Mouse (Mus musculus) liver, embryonic 11.5 days (tissue): Measurements from ENCODE around the gene Fxyd3. TPM values are rescaled to one million over a fixed set of nuclear protein-coding genes. Genes with fewer than 3 reads are reported as not detected.

ENCODE experiments used
- ATAC-seq: fragments of 200-750 bp; cut with Nextera tagmentation; replicated peaks from 2 replicates; pipeline ENCODE4 v1.8.0; 2017; ENCODE audit warnings: moderate number of reproducible peaks, mild to moderate bottlenecking, moderate TSS enrichment, moderate library complexity; ENCODE audit not compliant: low FRiP score
- DNase-seq: peaks from one replicate; pipeline ENCODE4 v3.0.0-alpha.2; 2017; ENCODE audit warnings: low spot score
- H3K27ac ChIP-seq: fragments of 300-500 bp; sonication (generic); 2 replicates; pipeline ENCODE4 v1.5.1; 2014; ENCODE audit warnings: mild to moderate bottlenecking, low read depth, low read length, control low read depth
- H3K27me3 ChIP-seq: fragments of 300-500 bp; sonication (generic); replicated peaks from 2 replicates; pipeline ENCODE4 v1.6.1; 2014; ENCODE audit warnings: low read length, mixed read lengths; ENCODE audit not compliant: control insufficient read depth, insufficient read depth
- H3K36me3 ChIP-seq: fragments of 300-500 bp; sonication (generic); 2 replicates; pipeline ENCODE4 v1.6.1; 2014; ENCODE audit warnings: mild to moderate bottlenecking, low read length, moderate library complexity, mixed read lengths; ENCODE audit not compliant: control insufficient read depth, insufficient read depth
- H3K4me1 ChIP-seq: fragments of 300-500 bp; sonication (generic); replicated peaks from 2 replicates; pipeline ENCODE4 v1.6.1; 2014; ENCODE audit warnings: low read length, mixed read lengths; ENCODE audit not compliant: control insufficient read depth, insufficient read depth
- H3K4me2 ChIP-seq: fragments of 300-500 bp; sonication (generic); 2 replicates; pipeline ENCODE4 v1.6.1; 2014; ENCODE audit warnings: mild to moderate bottlenecking, control low read depth, moderate library complexity
- H3K4me3 ChIP-seq: fragments of 300-500 bp; sonication (generic); 2 replicates; pipeline ENCODE4 v1.5.1; 2014; ENCODE audit warnings: low read depth, low read length, control low read depth
- H3K9ac ChIP-seq: fragments of 300-500 bp; sonication (generic); 2 replicates; pipeline ENCODE4 v1.6.1; 2014; ENCODE audit warnings: low read depth, low read length, control low read depth
- H3K9me3 ChIP-seq: fragments of 300-500 bp; sonication (generic); 2 replicates; pipeline ENCODE4 v1.6.1; 2016; ENCODE audit warnings: low read length, inconsistent platforms, mixed read lengths; ENCODE audit not compliant: control insufficient read depth
- WGBS: fragments of 180-500 bp; shearing (Covaris S2); extraction: QIAGEN DNeasy Blood & Tissue Kit; methylation state at CpG from one replicate; pipeline ENCODE4 v1.1.7; 2014; 5-methylcytosine and 5-hydroxymethylcytosine counted together
- polyA plus RNA-seq: library from polyadenylated mRNA; unstranded; fragments of >200 nt; fragmentation: Nextera tagmentation; extraction: Ambion mirVana; gene quantifications from 2 replicates; pipeline ENCODE4 v1.2.1, GENCODE M21; 2014

The Fxyd3 gene
- polyA plus RNA-seq, 1 experiment from 2014 or later, result 1.2 TPM

GRCm38 (mm10) chr7:31082106-31082505 is 5.6 kb upstream of the Fxyd3 start:
- no peaks in the 10 kb centered on the region for H3K36me3 ChIP-seq
- peaks cover 4% of the 10 kb centered on the region; the same call in 1 of the 2 replicates for H3K4me1 ChIP-seq
- no peak overlapping the region for H3K9ac ChIP-seq
- H3K27me3 ChIP-seq, result no peaks in the 10 kb centered on the region
- ATAC-seq (no peak), DNase-seq (no peak)
- H3K9me3 ChIP-seq, result no peaks in the 10 kb centered on the region
- no peak overlapping the region for H3K4me2 ChIP-seq
- no peak overlapping the region for H3K4me3 ChIP-seq
- no peak overlapping the region for H3K27ac ChIP-seq

GRCm38 (mm10) chr7:31081106-31081505 is 4.6 kb upstream of the Fxyd3 start:
- DNase-seq, result no peak
- H3K9ac ChIP-seq, result no peak overlapping the region
- no peaks in the 10 kb centered on the region for H3K9me3 ChIP-seq
- no peak overlapping the region for H3K4me3 ChIP-seq
- peaks cover 4% of the 10 kb centered on the region; the same call in 1 of the 2 replicates for H3K4me1 ChIP-seq
- H3K27me3 ChIP-seq, result no peaks in the 10 kb centered on the region
- no peaks in the 10 kb centered on the region for H3K36me3 ChIP-seq
- no peak overlapping the region for H3K27ac ChIP-seq
- ATAC-seq, result no peak
- H3K4me2 ChIP-seq, result no peak overlapping the region
- WGBS, result 46% methylated on average over 1 of the region's 1 CpGs

- H3K9ac ChIP-seq, result no peak overlapping the region
- peaks cover 4% of the 10 kb centered on the region; the same call in 1 of the 2 replicates for H3K4me1 ChIP-seq
- no peaks in the 10 kb centered on the region for H3K9me3 ChIP-seq
- H3K36me3 ChIP-seq, result no peaks in the 10 kb centered on the region
- DNase-seq (no peak), ATAC-seq (no peak)
- no peak overlapping the region for H3K27ac ChIP-seq
- no peak overlapping the region for H3K4me3 ChIP-seq
- H3K27me3 ChIP-seq, result no peaks in the 10 kb centered on the region
- H3K4me2 ChIP-seq, result no peak overlapping the region
- WGBS, result 68% methylated on average over 3 of the region's 3 CpGs
Measured at GRCm38 (mm10) chr7:31080611-31081010, 4.1 kb upstream of the Fxyd3 start.

- DNase-seq, result no peak
- no peaks in the 10 kb centered on the region for H3K9me3 ChIP-seq
- no peak overlapping the region for H3K4me3 ChIP-seq
- WGBS, result 84% methylated on average over 8 of the region's 8 CpGs
- no peak overlapping the region for H3K27ac ChIP-seq
- H3K36me3 ChIP-seq, result no peaks in the 10 kb centered on the region
- H3K4me2 ChIP-seq, result no peak overlapping the region
- no peaks in the 10 kb centered on the region; the same call in 1 of the 2 replicates for H3K4me1 ChIP-seq
- no peaks in the 10 kb centered on the region for H3K27me3 ChIP-seq
- no peak overlapping the region for H3K9ac ChIP-seq
- no peak for ATAC-seq
Measured at GRCm38 (mm10) chr7:31079670-31080069, 3.2 kb upstream of the Fxyd3 start.

GRCm38 (mm10) chr7:31077885-31078445 is 1.5 kb upstream of the Fxyd3 start:
- H3K9me3 ChIP-seq, result no peaks in the 10 kb centered on the region
- no peaks in the 10 kb centered on the region for H3K36me3 ChIP-seq
- DNase-seq (no peak), ATAC-seq (no peak; the same call in 1 of the 2 replicates)
- H3K4me1 ChIP-seq, result no peaks in the 10 kb centered on the region
- no peak overlapping the region for H3K27ac ChIP-seq
- H3K4me3 ChIP-seq, result no peak overlapping the region
- no peak overlapping the region for H3K9ac ChIP-seq
- H3K27me3 ChIP-seq, result no peaks in the 10 kb centered on the region; the same call in 1 of the 2 replicates
- WGBS, result 37% methylated on average over 5 of the region's 5 CpGs
- H3K4me2 ChIP-seq, result no peak overlapping the region

- Histone ChIP-seq H3K27me3 (no peaks in the 10 kb centered on the region; the same call in 1 of the 2 replicates), H3K4me1 (no peaks in the 10 kb centered on the region), H3K4me3 (no peak overlapping the region), H3K9me3 (no peaks in the 10 kb centered on the region), H3K4me2 (no peak overlapping the region), H3K27ac (no peak overlapping the region), H3K36me3 (no peaks in the 10 kb centered on the region), H3K9ac (no peak overlapping the region)
- DNase-seq, result no peak
- 71% methylated on average over 6 of the region's 6 CpGs for WGBS
- ATAC-seq, result no peak
Measured at GRCm38 (mm10) chr7:31077470-31077869, 966 bp upstream of the Fxyd3 start.

- Histone ChIP-seq H3K9me3 (no peaks in the 10 kb centered on the region), H3K27me3 (no peaks in the 10 kb centered on the region; the same call in 1 of the 2 replicates), H3K4me3 (no peak overlapping the region), H3K9ac (no peak overlapping the region), H3K27ac (no peak overlapping the region), H3K36me3 (no peaks in the 10 kb centered on the region), H3K4me1 (no peaks in the 10 kb centered on the region), H3K4me2 (no peak overlapping the region)
- 75% methylated on average over 5 of the region's 5 CpGs for WGBS
- ATAC-seq (no peak), DNase-seq (no peak)
Measured at GRCm38 (mm10) chr7:31074713-31075069, 1.8 kb downstream of the Fxyd3 start.

- DNase-seq, result no peak
- Histone ChIP-seq H3K9me3 (no peaks in the 10 kb centered on the region), H3K27me3 (no peaks in the 10 kb centered on the region; the same call in 1 of the 2 replicates)
Measured at GRCm38 (mm10) chr7:31074061-31074712, 2.3 kb downstream of the Fxyd3 start.

GRCm38 (mm10) chr7:31073546-31073945 is 3.0 kb downstream of the Fxyd3 start:
- no peak overlapping the region for H3K4me3 ChIP-seq
- H3K36me3 ChIP-seq, result no peaks in the 10 kb centered on the region
- no peak overlapping the region for H3K4me2 ChIP-seq
- no peak overlapping the region for H3K9ac ChIP-seq
- no peak for DNase-seq
- H3K27ac ChIP-seq, result no peak overlapping the region
- H3K27me3 ChIP-seq, result no peaks in the 10 kb centered on the region; the same call in 1 of the 2 replicates
- H3K9me3 ChIP-seq, result no peaks in the 10 kb centered on the region
- ATAC-seq, result no peak
- H3K4me1 ChIP-seq, result no peaks in the 10 kb centered on the region

More at GRCm38 (mm10) chr7:31074061-31074712, 2.3 kb downstream of the Fxyd3 start:
- no peak for ATAC-seq
- Histone ChIP-seq H3K9ac (no peak overlapping the region), H3K4me2 (no peak overlapping the region), H3K36me3 (no peaks in the 10 kb centered on the region), H3K4me1 (no peaks in the 10 kb centered on the region), H3K4me3 (no peak overlapping the region), H3K27ac (no peak overlapping the region)
- 66% methylated on average over 7 of the region's 7 CpGs for WGBS
